Mouse (Mus musculus): ENCODE measurements around the gene Gpnmb. TPM values are rescaled to one million over a fixed set of nuclear protein-coding genes. Genes with fewer than 3 reads are reported as not detected.

Gpnmb gene
- polyA plus RNA-seq, 1 experiment, result 2.2 TPM

GRCm38 (mm10) chr6:49077894-49078293 is 41.5 kb downstream of the Gpnmb start:
- Histone ChIP-seq H3K27ac (ENCODE audit: insufficient read depth, low read length) (no peak overlapping the region), H3K4me1 (ENCODE audit: control insufficient read depth, insufficient read depth, low read length) (peaks cover 3% of the 10 kb centered on the region; the same call in 1 of the 2 replicates), H3K27me3 (ENCODE audit: control insufficient read depth, insufficient read depth, low read length) (no peaks in the 10 kb centered on the region), H3K4me3 (replicated peaks; ENCODE audit: insufficient read depth, low read depth, low read length) (no peak overlapping the region)
- no peak for DNase-seq
- WGBS, result 49% methylated on average over 2 of the region's 2 CpGs
- TF ChIP-seq CTCF (IDR thresholded peaks at IDR 0.05; ENCODE audit: borderline replicate concordance, insufficient read depth, low read depth, low read length) (no peak), POLR2A (IDR thresholded peaks at IDR 0.05; ENCODE audit: borderline replicate concordance, insufficient read depth, low read length) (no peak)

GRCm38 (mm10) chr6:49079313-49079712 is 43.0 kb downstream of the Gpnmb start:
- Histone ChIP-seq H3K4me3 (replicated peaks; ENCODE audit: insufficient read depth, low read depth, low read length) (no peak overlapping the region), H3K27me3 (ENCODE audit: control insufficient read depth, insufficient read depth, low read length) (no peaks in the 10 kb centered on the region), H3K4me1 (ENCODE audit: control insufficient read depth, insufficient read depth, low read length) (peaks cover 3% of the 10 kb centered on the region; the same call in 1 of the 2 replicates), H3K27ac (ENCODE audit: insufficient read depth, low read length) (no peak overlapping the region)
- TF ChIP-seq POLR2A (IDR thresholded peaks at IDR 0.05; ENCODE audit: borderline replicate concordance, insufficient read depth, low read length) (no peak), CTCF (IDR thresholded peaks at IDR 0.05; ENCODE audit: borderline replicate concordance, insufficient read depth, low read depth, low read length) (no peak)
- DNase-seq, result no peak
- 91% methylated on average over 1 of the region's 1 CpGs for WGBS

- no peak for DNase-seq
- H3K4me1 ChIP-seq (ENCODE audit: control insufficient read depth, insufficient read depth, low read length), result no peaks in the 10 kb centered on the region
- TF ChIP-seq CTCF (IDR thresholded peaks at IDR 0.05; ENCODE audit: borderline replicate concordance, insufficient read depth, low read depth, low read length), result no peak
- no peak for TF ChIP-seq POLR2A (IDR thresholded peaks at IDR 0.05; ENCODE audit: borderline replicate concordance, insufficient read depth, low read length)
- H3K4me3 ChIP-seq (replicated peaks; ENCODE audit: insufficient read depth, low read depth, low read length), result no peak overlapping the region
- H3K27me3 ChIP-seq (ENCODE audit: control insufficient read depth, insufficient read depth, low read length), result no peaks in the 10 kb centered on the region
- H3K27ac ChIP-seq (ENCODE audit: insufficient read depth, low read length), result no peak overlapping the region
- 89% methylated on average over 4 of the region's 4 CpGs for WGBS
These were observed 46.7 kb downstream of the Gpnmb start for GRCm38 (mm10) chr6:49083008-49083407.

- Histone ChIP-seq H3K4me3 (replicated peaks; ENCODE audit: insufficient read depth, low read depth, low read length) (no peak overlapping the region), H3K27ac (ENCODE audit: insufficient read depth, low read length) (no peak overlapping the region; the same call in 1 of the 2 replicates), H3K4me1 (ENCODE audit: control insufficient read depth, insufficient read depth, low read length) (peaks cover 16% of the 10 kb centered on the region; the same call in 1 of the 2 replicates), H3K27me3 (ENCODE audit: control insufficient read depth, insufficient read depth, low read length) (no peaks in the 10 kb centered on the region)
- WGBS, result 54% methylated on average over 10 of the region's 10 CpGs
- no peak for DNase-seq
- no peak for TF ChIP-seq POLR2A (IDR thresholded peaks at IDR 0.05; ENCODE audit: borderline replicate concordance, insufficient read depth, low read length)
- TF ChIP-seq CTCF (IDR thresholded peaks at IDR 0.05; ENCODE audit: borderline replicate concordance, insufficient read depth, low read depth, low read length), result no peak
These were observed 58.6 kb downstream of the Gpnmb start for GRCm38 (mm10) chr6:49094968-49095367.

- Histone ChIP-seq H3K27me3 (ENCODE audit: control insufficient read depth, insufficient read depth, low read length) (no peaks in the 10 kb centered on the region), H3K27ac (ENCODE audit: insufficient read depth, low read length) (no peak overlapping the region), H3K4me1 (ENCODE audit: control insufficient read depth, insufficient read depth, low read length) (peaks cover 16% of the 10 kb centered on the region; the same call in 1 of the 2 replicates), H3K4me3 (replicated peaks; ENCODE audit: insufficient read depth, low read depth, low read length) (no peak overlapping the region)
- DNase-seq, result peak; percentile 43 to 65
- WGBS, result 22% methylated on average over 7 of the region's 7 CpGs
- TF ChIP-seq POLR2A (IDR thresholded peaks at IDR 0.05; ENCODE audit: borderline replicate concordance, insufficient read depth, low read length), result no peak
- TF ChIP-seq CTCF (IDR thresholded peaks at IDR 0.05; ENCODE audit: borderline replicate concordance, insufficient read depth, low read depth, low read length), result no peak
These were observed 60.1 kb downstream of the Gpnmb start for GRCm38 (mm10) chr6:49096421-49096820.

DNA sequence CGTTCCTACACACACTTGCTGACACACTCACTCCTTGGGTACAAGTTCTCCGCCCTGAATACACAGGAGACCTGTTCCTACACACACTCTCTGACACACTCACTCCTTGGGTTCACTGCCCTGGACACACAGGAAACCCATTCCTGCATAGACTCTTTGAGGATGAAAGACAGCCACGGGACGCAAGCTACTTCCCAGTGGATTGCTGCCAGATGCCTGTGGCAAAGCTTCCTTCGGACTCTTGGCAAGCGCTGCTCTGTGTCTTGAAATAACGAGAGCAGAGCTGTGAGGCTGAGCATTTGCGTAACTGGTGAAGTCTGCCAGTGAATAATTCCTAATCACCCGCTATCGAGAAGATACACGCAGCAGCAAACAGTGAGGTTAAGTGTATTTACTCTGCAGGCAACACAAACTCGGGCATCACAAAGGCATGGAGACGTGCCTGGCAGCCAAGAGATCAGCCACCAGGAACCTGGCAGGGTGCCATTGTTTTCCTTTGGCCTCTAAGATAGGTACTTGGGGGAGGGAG is 60.7 kb downstream of the Gpnmb start:
- peak overlapping the region; percentile 32 for H3K4me3 ChIP-seq (replicated peaks; ENCODE audit: insufficient read depth, low read depth, low read length)
- peaks cover 16% of the 10 kb centered on the region; the same call in 1 of the 2 replicates for H3K4me1 ChIP-seq (ENCODE audit: control insufficient read depth, insufficient read depth, low read length)
- DNase-seq, result peak; percentile 80 to 85
- no peak for TF ChIP-seq CTCF (IDR thresholded peaks at IDR 0.05; ENCODE audit: borderline replicate concordance, insufficient read depth, low read depth, low read length)
- no peak for TF ChIP-seq POLR2A (IDR thresholded peaks at IDR 0.05; ENCODE audit: borderline replicate concordance, insufficient read depth, low read length)
- 5% methylated on average over 13 of the region's 13 CpGs for WGBS
- H3K27ac ChIP-seq (ENCODE audit: insufficient read depth, low read length), result no peak overlapping the region
- H3K27me3 ChIP-seq (ENCODE audit: control insufficient read depth, insufficient read depth, low read length), result no peaks in the 10 kb centered on the region

GRCm38 (mm10) chr6:49097596-49098110 is 61.3 kb downstream of the Gpnmb start:
- H3K27ac ChIP-seq (ENCODE audit: insufficient read depth, low read length), result no peak overlapping the region
- 8% methylated on average over 5 of the region's 5 CpGs for WGBS
- peaks cover 16% of the 10 kb centered on the region; the same call in 1 of the 2 replicates for H3K4me1 ChIP-seq (ENCODE audit: control insufficient read depth, insufficient read depth, low read length)
- H3K4me3 ChIP-seq (replicated peaks; ENCODE audit: insufficient read depth, low read depth, low read length), result no peak overlapping the region
- peak; percentile 51 to 68 for DNase-seq
- no peaks in the 10 kb centered on the region for H3K27me3 ChIP-seq (ENCODE audit: control insufficient read depth, insufficient read depth, low read length)
- TF ChIP-seq CTCF (IDR thresholded peaks at IDR 0.05; ENCODE audit: borderline replicate concordance, insufficient read depth, low read depth, low read length), result no peak
- no peak for TF ChIP-seq POLR2A (IDR thresholded peaks at IDR 0.05; ENCODE audit: borderline replicate concordance, insufficient read depth, low read length)

- WGBS, result 91% methylated on average over 1 of the region's 1 CpGs
- Histone ChIP-seq H3K4me1 (ENCODE audit: control insufficient read depth, insufficient read depth, low read length) (peaks cover 16% of the 10 kb centered on the region; the same call in 1 of the 2 replicates), H3K4me3 (replicated peaks; ENCODE audit: insufficient read depth, low read depth, low read length) (no peak overlapping the region), H3K27me3 (ENCODE audit: control insufficient read depth, insufficient read depth, low read length) (no peaks in the 10 kb centered on the region), H3K27ac (ENCODE audit: insufficient read depth, low read length) (no peak overlapping the region)
- no peak for TF ChIP-seq POLR2A (IDR thresholded peaks at IDR 0.05; ENCODE audit: borderline replicate concordance, insufficient read depth, low read length)
- no peak for TF ChIP-seq CTCF (IDR thresholded peaks at IDR 0.05; ENCODE audit: borderline replicate concordance, insufficient read depth, low read depth, low read length)
- DNase-seq, result no peak
These were observed 62.7 kb downstream of the Gpnmb start for GRCm38 (mm10) chr6:49099086-49099485.

Measured in cerebellum, adult 2 months (tissue).